ENCODE assay signal across 26 mouse cellular contexts in genomic region chr17:62787855-62788254, GRCm38 (mm10).
DNase-seq lines count a peak whose midpoint lies in the region; ATAC-seq lines count a peak whose summit lies in the region.
"Had no signal": no experiment of that assay in that cellular context is flagged by ENCODE, and none has a peak within 500 bp of the region (broad histone marks: within the 10 kb centered on the region; RNA-seq: fewer than 3 reads in every experiment).

No protein-coding gene starts in this region.

- no peak overlapping the region for H3K4me3 ChIP-seq in heart, embryonic 12.5 days
- no peak overlapping the region for H3K4me3 ChIP-seq in midbrain, embryonic 12.5 days
- H3K4me3 ChIP-seq in midbrain, embryonic 10.5 days = no peak overlapping the region
- H3K4me3 ChIP-seq: embryonic facial prominence, embryonic 10.5 days; embryonic facial prominence, embryonic 13.5 days; erythroblast, embryonic 14.5 days; forebrain, embryonic 12.5 days; forebrain, embryonic 15.5 days; heart, adult 2 months; heart, embryonic 10.5 days; hindbrain, embryonic 12.5 days; hindbrain, embryonic 15.5 days had no signal

- H3K4me2 ChIP-seq in heart, embryonic 12.5 days = no peak overlapping the region
- 0 out of 2 replicates have a peak overlapping the region, but pooled peaks have one; percentile 33 for H3K4me2 ChIP-seq in midbrain, embryonic 12.5 days (replicated peaks)
- H3K4me2 ChIP-seq: forebrain, embryonic 12.5 days; forebrain, embryonic 15.5 days; hindbrain, embryonic 12.5 days; hindbrain, embryonic 15.5 days had no signal

- no peak overlapping the region for H3K27ac ChIP-seq in heart, embryonic 12.5 days (ENCODE audit: poor library complexity, severe bottlenecking)
- H3K27ac ChIP-seq in midbrain, embryonic 12.5 days (replicated peaks) = no peak overlapping the region
- no peak overlapping the region for H3K27ac ChIP-seq in midbrain, embryonic 10.5 days (replicated peaks)
- H3K27ac ChIP-seq: embryonic facial prominence, embryonic 10.5 days; embryonic facial prominence, embryonic 13.5 days; forebrain, embryonic 12.5 days; forebrain, embryonic 15.5 days; heart, adult 2 months; heart, embryonic 10.5 days; hindbrain, embryonic 12.5 days; hindbrain, embryonic 15.5 days had no signal

- H3K9ac ChIP-seq in heart, embryonic 12.5 days = no peak overlapping the region
- no peak overlapping the region for H3K9ac ChIP-seq in midbrain, embryonic 12.5 days (replicated peaks)
- H3K9ac ChIP-seq: embryonic facial prominence, embryonic 13.5 days; forebrain, embryonic 12.5 days; forebrain, embryonic 15.5 days; hindbrain, embryonic 12.5 days; hindbrain, embryonic 15.5 days had no signal

- DNase-seq in heart, adult 11 months = peak; percentile 13
- no peak for DNase-seq in midbrain, embryonic 10.5 days (ENCODE audit: low spot score)
- DNase-seq in retina, postnatal 1 day = peak; percentile 38
- DNase-seq in retina, embryonic 14.5 days (ENCODE audit: low spot score) = no peak
- DNase-seq: adrenal gland, adult 2 months; adrenal gland, postnatal 14 days; B cell, adult 2 months; cerebellum, adult 11 months; cerebellum, adult 2 months; cerebellum, adult 9-11 months; cerebellum, postnatal 25 days; embryo, embryonic 11 days; gastrocnemius, postnatal 25 days; heart, adult 2 months had no signal

- no peaks in the 10 kb centered on the region for H3K27me3 ChIP-seq in heart, embryonic 12.5 days (replicated peaks)
- peaks cover 57% of the 10 kb centered on the region for H3K27me3 ChIP-seq in midbrain, embryonic 12.5 days
- H3K27me3 ChIP-seq in midbrain, embryonic 10.5 days (ENCODE audit: low read depth, poor library complexity, severe bottlenecking) = peaks cover 82% of the 10 kb centered on the region
- H3K27me3 ChIP-seq: CH12.LX; embryonic facial prominence, embryonic 13.5 days; hindbrain, embryonic 12.5 days; hindbrain, embryonic 15.5 days had no signal

- no peaks in the 10 kb centered on the region for H3K36me3 ChIP-seq in heart, embryonic 12.5 days
- H3K36me3 ChIP-seq in midbrain, embryonic 12.5 days = no peaks in the 10 kb centered on the region
- no peaks in the 10 kb centered on the region for H3K36me3 ChIP-seq in midbrain, embryonic 10.5 days
- H3K36me3 ChIP-seq: embryonic facial prominence, embryonic 10.5 days; embryonic facial prominence, embryonic 13.5 days; forebrain, embryonic 12.5 days; forebrain, embryonic 15.5 days; G1E; heart, embryonic 10.5 days; hindbrain, embryonic 12.5 days; hindbrain, embryonic 15.5 days had no signal

- 61% methylated on average over 3 of the region's 3 CpGs for WGBS in heart, embryonic 12.5 days
- WGBS in midbrain, embryonic 12.5 days = 16% methylated on average over 3 of the region's 3 CpGs
- 26% methylated on average over 3 of the region's 3 CpGs for WGBS in midbrain, embryonic 10.5 days

- ATAC-seq in heart, embryonic 12.5 days (ENCODE audit: insufficient number of reproducible peaks, low FRiP score) = no peak
- no peak for ATAC-seq in midbrain, embryonic 12.5 days (ENCODE audit: low FRiP score, low read depth)
- ATAC-seq: forebrain, embryonic 15.5 days had no signal

- peaks cover 46% of the 10 kb centered on the region for H3K4me1 ChIP-seq in heart, embryonic 12.5 days (replicated peaks)
- peaks cover 73% of the 10 kb centered on the region for H3K4me1 ChIP-seq in midbrain, embryonic 12.5 days
- H3K4me1 ChIP-seq in midbrain, embryonic 10.5 days = peaks cover 96% of the 10 kb centered on the region

- H3K9me3 ChIP-seq in heart, embryonic 12.5 days (replicated peaks) = no peaks in the 10 kb centered on the region
- H3K9me3 ChIP-seq in midbrain, embryonic 12.5 days = no peaks in the 10 kb centered on the region
- H3K9me3 ChIP-seq in midbrain, embryonic 10.5 days (replicated peaks) = no peaks in the 10 kb centered on the region
- H3K9me3 ChIP-seq: embryonic facial prominence, embryonic 10.5 days; embryonic facial prominence, embryonic 13.5 days; forebrain, embryonic 12.5 days; forebrain, embryonic 15.5 days; heart, embryonic 10.5 days; hindbrain, embryonic 12.5 days; hindbrain, embryonic 15.5 days had no signal

Comparison
In these comparisons a context has a peak if more than half of its experiments do, and no peak if none do; other contexts are left out.
1. DNase-seq: peak in heart, adult 11 months (single experiment) and retina, postnatal 1 day (single experiment); none in midbrain, embryonic 10.5 days (single experiment) and retina, embryonic 14.5 days (single experiment).